Mouse (Mus musculus) cerebellum, postnatal 36 days (tissue): ENCODE results near the gene Izumo1r.

Experiments
- DNase-seq, 2 experiments: peaks; one replicate each; pipeline ENCODE4 v3.0.0; 2021 to 2022; ENCODE audit warnings: mixed read lengths in 2 of 2

Gene Izumo1r

GRCm38 (mm10) chr9:14903581-14904378, at the start of gene Izumo1r:
Gene Izumo1r (minus strand): TSS chr9:14903949.
- DNase-seq: no peak

DNA sequence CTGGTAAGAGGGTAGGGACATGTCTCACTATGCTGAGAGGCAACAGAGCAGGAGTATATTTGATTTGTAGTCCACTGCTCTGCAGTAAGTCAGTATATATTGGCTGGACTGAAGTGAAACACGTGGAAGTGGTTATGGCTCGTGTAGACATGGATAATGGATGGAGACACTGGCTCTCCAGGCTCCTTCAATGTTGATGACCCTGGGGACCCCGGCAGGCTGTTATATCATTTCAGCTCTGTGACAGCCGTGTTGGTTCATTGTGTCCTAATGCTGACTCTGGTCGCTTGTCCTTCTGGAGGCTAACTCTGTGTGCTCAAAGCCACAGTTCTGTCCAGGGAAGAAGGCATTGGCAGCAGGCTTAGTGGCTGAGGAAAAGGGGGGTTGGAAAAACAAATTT, 47.3 kb upstream of the Izumo1r start:
- no peak for DNase-seq

- no peak for DNase-seq
Measured at GRCm38 (mm10) chr9:14948843-14949242, 45.1 kb upstream of the Izumo1r start.

- no peak for DNase-seq
Measured at GRCm38 (mm10) chr9:14946677-14947076, 42.9 kb upstream of the Izumo1r start.

DNA sequence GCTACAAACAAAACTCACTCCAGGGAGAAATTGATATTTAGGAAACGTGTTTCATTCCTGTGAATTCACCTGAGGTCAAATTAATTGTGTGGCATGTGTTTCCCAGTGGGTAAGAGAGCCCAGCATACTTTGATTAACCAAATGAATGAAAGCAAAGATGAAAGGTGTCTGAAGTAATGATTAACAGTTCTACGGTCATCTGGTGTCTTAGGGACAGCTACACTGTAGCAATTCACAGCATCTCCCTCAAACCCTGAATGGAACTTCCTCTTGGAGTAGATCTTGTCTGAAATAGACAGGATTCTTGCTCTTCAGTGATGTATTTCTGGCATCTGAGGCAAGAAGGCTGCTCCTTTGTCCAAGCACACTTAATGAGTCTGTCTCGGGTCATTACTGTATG, 42.2 kb upstream of the Izumo1r start:
- DNase-seq: no peak

DNA sequence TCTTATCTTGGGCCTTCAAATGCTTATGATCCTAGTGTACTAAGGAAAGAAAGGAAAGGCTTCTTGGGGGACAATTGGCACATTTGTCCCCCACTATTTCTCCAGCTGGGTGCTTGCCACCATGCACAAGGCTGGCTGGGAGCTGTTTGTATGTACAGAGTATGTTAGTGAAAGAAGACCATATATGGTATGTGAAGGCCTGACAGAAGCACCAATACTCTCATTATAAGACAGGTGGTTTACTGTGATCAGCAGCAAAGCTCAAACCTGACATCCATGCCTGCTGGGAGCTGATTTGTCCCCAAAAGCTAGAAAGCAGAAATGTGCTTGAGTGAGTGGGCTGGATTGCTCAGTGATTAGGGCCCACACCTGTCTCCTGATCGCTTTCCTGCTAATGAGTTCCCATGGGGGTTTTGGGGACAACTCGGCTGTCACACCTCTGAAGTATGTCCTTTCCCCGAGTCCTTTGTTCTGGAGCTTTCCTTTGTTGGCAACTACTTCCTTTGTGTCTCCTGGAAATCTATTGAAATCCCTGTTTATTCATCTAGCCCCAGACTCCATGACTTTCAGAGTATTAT, 38.5 kb upstream of the Izumo1r start:
- DNase-seq: no peak

- DNase-seq: no peak
Measured at GRCm38 (mm10) chr9:14939610-14940009, 35.9 kb upstream of the Izumo1r start.

DNA sequence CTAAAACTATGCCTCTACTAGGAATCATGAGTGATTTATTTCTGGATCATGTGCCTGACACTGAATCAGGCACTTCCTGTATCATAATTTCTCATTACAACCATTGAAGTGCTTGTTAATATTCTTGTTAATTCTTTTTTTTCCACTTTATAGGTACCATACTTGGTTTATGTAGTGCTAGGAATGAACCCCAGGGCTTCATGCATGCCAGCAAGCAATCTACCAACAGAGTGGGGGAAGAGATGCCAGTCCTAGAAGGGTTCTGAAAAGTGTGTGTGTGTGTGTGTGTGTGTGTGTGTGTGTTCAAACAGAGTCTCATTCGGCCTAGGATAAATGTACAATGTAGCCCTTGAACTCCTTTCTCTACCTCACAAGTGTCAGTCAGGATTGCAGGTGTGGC, 33.6 kb upstream of the Izumo1r start:
- DNase-seq: no peak

DNA sequence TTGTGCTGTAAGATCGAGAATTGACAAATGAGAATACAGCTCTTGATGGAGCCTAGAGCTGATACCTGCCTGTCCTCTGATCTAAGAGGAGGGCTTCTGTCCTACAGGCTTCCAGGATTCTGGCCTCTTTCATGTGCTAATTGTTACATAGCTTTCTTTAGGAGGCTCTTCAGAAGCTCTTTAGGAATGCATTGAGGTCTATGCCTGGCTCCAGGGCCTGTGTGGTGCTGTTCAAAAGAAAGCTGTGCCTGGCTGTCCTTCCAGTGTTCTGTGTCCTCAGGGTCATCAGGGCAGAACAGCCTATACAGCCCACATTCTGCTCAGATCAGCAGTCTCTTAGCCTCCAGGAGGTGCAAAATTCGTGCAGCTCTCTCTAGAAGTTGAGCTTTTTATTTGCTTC, 31.1 kb upstream of the Izumo1r start:
- no peak for DNase-seq

- no peak for DNase-seq
Measured at GRCm38 (mm10) chr9:14931943-14932342, 28.2 kb upstream of the Izumo1r start.

DNA sequence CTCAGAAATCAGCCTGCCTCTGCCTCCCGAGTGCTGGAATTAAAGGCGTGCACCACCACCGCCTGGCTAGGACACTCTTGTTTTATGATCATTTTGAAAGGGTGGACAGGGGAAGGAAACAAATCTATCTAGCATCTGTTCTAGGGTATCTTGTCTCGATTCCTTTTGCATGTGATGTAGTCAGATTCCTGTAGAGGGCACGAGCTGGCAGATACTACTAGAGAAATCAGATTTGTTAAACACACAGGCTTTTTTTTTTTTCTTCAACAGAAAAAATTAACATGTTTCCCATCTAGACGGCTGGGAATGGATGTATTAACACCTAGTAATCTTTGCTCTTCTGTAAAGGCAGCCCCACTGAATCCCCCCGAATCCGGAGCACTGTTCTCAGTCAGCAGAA, 27.5 kb upstream of the Izumo1r start:
- no peak for DNase-seq

DNA sequence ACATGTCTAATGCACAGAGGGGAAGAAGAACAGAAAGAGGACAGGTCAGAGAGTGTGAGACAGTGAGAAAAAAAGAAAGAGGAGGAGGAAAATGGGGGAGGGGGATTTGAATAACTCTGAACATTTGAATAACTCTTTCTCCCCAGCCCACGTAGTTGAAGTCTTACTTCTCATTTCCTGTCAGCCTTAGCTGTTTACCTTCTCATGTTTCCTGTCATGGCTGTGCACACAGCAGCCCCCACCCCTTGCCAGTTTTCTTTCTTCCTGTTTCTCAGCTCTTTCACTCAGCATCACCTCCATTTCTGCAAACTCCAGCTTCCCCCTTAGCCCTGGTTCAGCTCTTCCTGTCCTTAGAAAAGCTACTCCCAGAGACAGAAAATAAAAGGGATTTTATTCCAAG, 22.8 kb upstream of the Izumo1r start:
- DNase-seq: no peak

DNA sequence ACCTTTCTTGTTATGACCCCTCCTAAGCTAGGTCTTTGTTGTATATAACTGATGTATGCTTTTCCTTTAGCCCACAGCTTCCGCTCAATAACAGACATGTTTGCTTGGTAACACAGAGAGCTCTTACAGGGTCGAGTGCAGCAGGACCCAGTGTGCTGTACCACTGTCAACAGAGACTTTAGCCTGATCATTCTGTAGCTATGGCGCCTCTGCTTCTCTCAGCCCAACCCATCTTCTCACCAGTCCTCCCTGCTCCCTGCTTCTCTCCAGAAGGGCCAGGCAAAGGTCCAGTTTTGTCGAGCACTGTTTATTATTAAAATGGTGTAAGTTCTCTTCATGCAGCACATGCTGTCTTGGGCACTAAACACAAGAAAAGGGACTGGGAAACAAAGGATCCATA, 19.9 kb upstream of the Izumo1r start:
- DNase-seq: no peak

GRCm38 (mm10) chr9:14921971-14922560, 18.3 kb upstream of the Izumo1r start:
- no peak for DNase-seq

GRCm38 (mm10) chr9:14921254-14921653, 17.5 kb upstream of the Izumo1r start:
- no peak for DNase-seq

DNA sequence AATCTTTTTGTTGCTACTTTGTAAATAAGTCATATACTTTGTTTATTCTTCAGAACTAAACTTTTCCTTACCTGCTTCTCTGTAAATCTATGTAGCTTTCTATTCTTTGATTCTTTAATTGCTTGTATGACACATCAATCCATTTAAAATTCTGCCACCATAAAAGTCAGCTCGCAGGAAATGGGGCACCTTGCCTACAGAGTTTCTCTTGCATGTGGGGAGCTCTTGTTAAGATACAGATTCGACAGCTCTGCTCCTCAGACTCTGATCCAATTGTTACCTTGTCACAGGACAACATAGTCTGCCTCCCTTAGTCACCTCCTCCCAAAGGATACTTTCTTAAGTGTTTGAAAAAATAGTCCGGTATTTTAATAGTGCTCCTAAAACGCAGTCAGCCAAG, 16.9 kb upstream of the Izumo1r start:
- DNase-seq: no peak

- no peak for DNase-seq
Measured at GRCm38 (mm10) chr9:14918825-14919668, 15.3 kb upstream of the Izumo1r start.

- DNase-seq: no peak
Measured at GRCm38 (mm10) chr9:14917661-14918060, 13.9 kb upstream of the Izumo1r start.

DNA sequence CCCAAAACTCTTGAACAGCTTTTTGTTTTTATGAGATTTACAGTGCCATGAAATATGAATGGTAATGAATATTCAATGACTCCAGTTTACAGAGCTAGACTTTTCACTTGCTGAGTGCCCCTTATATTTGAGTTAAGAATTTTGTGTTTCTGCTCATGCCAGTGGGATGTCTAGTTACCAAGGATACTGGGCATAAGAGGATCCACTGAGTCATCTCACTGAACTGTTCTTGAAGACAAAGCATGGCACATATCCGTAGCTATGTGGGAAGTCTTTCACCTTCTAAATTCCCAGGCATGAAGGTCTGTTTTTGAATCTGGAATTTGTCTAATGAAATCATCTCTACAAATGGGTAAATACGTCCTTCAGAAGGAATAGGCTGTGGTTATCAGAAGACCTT, 8.3 kb upstream of the Izumo1r start:
- DNase-seq: no peak

GRCm38 (mm10) chr9:14909981-14910380, 6.2 kb upstream of the Izumo1r start:
- DNase-seq: no peak

GRCm38 (mm10) chr9:14907816-14908415, 4.2 kb upstream of the Izumo1r start:
- no peak for DNase-seq

DNA sequence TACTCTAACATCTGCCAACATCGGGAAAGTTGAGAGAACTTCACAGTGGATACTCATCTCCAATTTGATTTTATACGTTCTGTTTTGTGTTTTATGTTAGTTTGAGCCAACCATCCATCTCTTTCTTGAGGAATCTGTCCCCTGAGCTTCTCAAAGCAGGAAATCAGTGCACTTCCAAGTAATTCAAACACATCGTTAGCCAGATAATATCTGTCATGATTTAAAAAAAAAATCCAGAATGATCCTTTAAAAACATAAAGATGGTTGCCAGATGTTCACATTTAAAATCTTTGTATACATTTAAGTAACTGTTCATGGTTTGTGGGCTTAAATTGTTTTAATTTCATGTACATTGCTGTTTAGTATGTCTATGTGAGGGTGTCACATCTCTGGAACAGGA, 2.2 kb upstream of the Izumo1r start:
- DNase-seq: no peak
